Mouse (Mus musculus) spleen, adult 2 months (tissue): ENCODE data around the gene Stbd1. TPM values are rescaled to one million over a fixed set of nuclear protein-coding genes. Genes with fewer than 3 reads are reported as not detected.

Source experiments
- DNase-seq, 2 experiments: peaks; one replicate each; pipeline versions ENCODE4 v3.0.0 to v3.0.0-alpha.2; 2012 to 2021; ENCODE audit warnings: low spot score in 2 of 2, low read depth in 1 of 2
- H3K27ac ChIP-seq: fragments of 200-500 bp; 2 replicates; pipeline ENCODE4 v1.5.1; 2012; ENCODE audit warnings: low read length, inconsistent platforms; ENCODE audit not compliant: insufficient read depth
- H3K27me3 ChIP-seq: fragments of 200-500 bp; 2 replicates; pipeline ENCODE4 v1.6.1; 2012; ENCODE audit warnings: mild to moderate bottlenecking, moderate library complexity, low read length, inconsistent platforms; ENCODE audit not compliant: control insufficient read depth, insufficient read depth
- H3K36me3 ChIP-seq: fragments of 200-500 bp; 2 replicates; pipeline ENCODE4 v1.6.1; 2012; ENCODE audit warnings: mild to moderate bottlenecking, low read length, inconsistent platforms; ENCODE audit not compliant: control insufficient read depth, insufficient read depth
- H3K4me1 ChIP-seq: fragments of 200-500 bp; 2 replicates; pipeline ENCODE4 v1.6.1; 2011; ENCODE audit warnings: inconsistent platforms; ENCODE audit not compliant: control insufficient read depth, insufficient read depth, insufficient read length
- H3K4me3 ChIP-seq: fragments of 200-500 bp; 2 replicates; pipeline ENCODE4 v1.5.1; 2011; ENCODE audit warnings: mild to moderate bottlenecking, inconsistent platforms; ENCODE audit not compliant: insufficient read depth, insufficient read length; ENCODE audit errors: extremely low read depth
- CTCF ChIP-seq: fragments of 200-500 bp; IDR thresholded peaks from 2 replicates; pipeline ENCODE4 v1.5.1; 2011; ENCODE audit warnings: mild to moderate bottlenecking, inconsistent platforms; ENCODE audit not compliant: insufficient read depth, insufficient read length, insufficient replicate concordance; ENCODE audit errors: extremely low read depth
- POLR2A ChIP-seq: fragments of 200-500 bp; IDR thresholded peaks from 2 replicates; pipeline ENCODE4 v1.6.1; 2011; ENCODE audit warnings: low read depth, low read length, inconsistent platforms
- WGBS: fragments of 180-500 bp; shearing (Covaris S2); methylation state at CpG from one replicate; pipeline ENCODE4 v1.1.7; 2018; 5-methylcytosine and 5-hydroxymethylcytosine counted together
- polyA plus RNA-seq: library from polyadenylated mRNA; depleted of rRNA; stranded (reverse); fragments of >200 nt; gene quantifications from 2 replicates; pipeline ENCODE4 v1.2.3, GENCODE M21; 2012; rRNA removed

Gene Stbd1
- polyA plus RNA-seq, 1 experiment = 9.7 TPM

DNA sequence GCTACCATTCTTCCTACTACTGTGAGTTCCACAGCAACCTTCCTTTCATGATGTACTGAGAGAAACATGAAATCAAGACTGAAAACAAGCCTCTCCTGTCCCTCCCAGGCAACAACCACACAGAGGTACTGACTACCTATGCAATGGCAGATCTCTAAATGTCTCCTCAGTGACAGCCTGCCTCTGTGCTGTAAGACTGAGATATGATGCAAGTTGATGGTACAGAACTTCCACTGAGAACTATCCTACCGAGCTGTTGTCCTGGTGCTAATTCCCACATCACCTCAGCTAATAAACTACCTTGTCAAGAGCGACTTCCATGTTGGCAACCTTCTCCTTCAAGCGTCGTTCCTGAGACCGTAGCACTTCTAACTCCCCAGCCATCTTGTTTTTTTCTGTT, 33.0 kb downstream of the Stbd1 start:
- no peak overlapping the region for H3K4me3 ChIP-seq
- H3K27ac ChIP-seq = no peak overlapping the region
- H3K27me3 ChIP-seq = no peaks in the 10 kb centered on the region
- 91% methylated on average over 5 of the region's 5 CpGs for WGBS
- H3K4me1 ChIP-seq = no peaks in the 10 kb centered on the region
- H3K36me3 ChIP-seq = no peaks in the 10 kb centered on the region
- TF ChIP-seq CTCF (no peak), POLR2A (no peak)
- no peak for DNase-seq

- TF ChIP-seq CTCF (no peak), POLR2A (no peak)
- H3K36me3 ChIP-seq = no peaks in the 10 kb centered on the region
- 91% methylated on average over 3 of the region's 3 CpGs for WGBS
- no peak overlapping the region for H3K27ac ChIP-seq
- H3K4me1 ChIP-seq = no peaks in the 10 kb centered on the region
- H3K4me3 ChIP-seq = no peak overlapping the region
- H3K27me3 ChIP-seq = no peaks in the 10 kb centered on the region
- no peak for DNase-seq
Measured at GRCm38 (mm10) chr5:92640861-92641260, 38.0 kb downstream of the Stbd1 start.

Other genes starting within 250 kb of the Stbd1 start
- gene Nup54, start 167.8 kb upstream of the Stbd1 start, polyA plus RNA-seq = 12.2 and 12.4 TPM in 2 replicates
- 15.4 and 16.0 TPM in 2 replicates for gene Scarb2, start 96.2 kb upstream of the Stbd1 start, polyA plus RNA-seq
- gene Fam47e, start 48.0 kb upstream of the Stbd1 start, polyA plus RNA-seq = 0.12 and 0.19 TPM in 2 replicates
- gene Ccdc158, start 72.2 kb downstream of the Stbd1 start, polyA plus RNA-seq = 0.11 and 0.21 TPM in 2 replicates
- 9.8 and 9.9 TPM in 2 replicates for gene Shroom3, start 80.4 kb downstream of the Stbd1 start, polyA plus RNA-seq